Mouse (Mus musculus): Measurements from ENCODE around the gene Fgfr2. TPM values are rescaled to one million over a fixed set of nuclear protein-coding genes. Genes with fewer than 3 reads are reported as not detected.

Fgfr2 gene
- total and polyA plus RNA-seq, 2 experiments from 2014 or later: 17.1 to 47.6 TPM

- TF ChIP-seq CTCF (IDR thresholded peaks at IDR 0.05; ENCODE audit: low read depth): no peak
- WGBS: 75% methylated on average over 8 of the region's 8 CpGs
- ATAC-seq: no peak
- H3K9ac ChIP-seq: no peak overlapping the region
- no peaks in the 10 kb centered on the region for H3K4me1 ChIP-seq (ENCODE audit: insufficient read depth)
- H3K4me2 ChIP-seq (ENCODE audit: low read depth): no peak overlapping the region
- H3K9me3 ChIP-seq (ENCODE audit: low read length): no peaks in the 10 kb centered on the region
- H3K36me3 ChIP-seq (ENCODE audit: insufficient read depth): no peaks in the 10 kb centered on the region
- no peaks in the 10 kb centered on the region for H3K27me3 ChIP-seq (ENCODE audit: insufficient read depth, low read length)
- H3K27ac ChIP-seq (ENCODE audit: low read depth, low read length): no peak overlapping the region
- DNase-seq: no peak
- no peak overlapping the region for H3K4me3 ChIP-seq (ENCODE audit: low read depth, low read length)
Measured at GRCm38 (mm10) chr7:132304424-132305085, 818.6 kb downstream of the Fgfr2 start.

GRCm38 (mm10) chr7:132303988-132304387 is 819.2 kb downstream of the Fgfr2 start:
- no peak overlapping the region for H3K4me3 ChIP-seq (ENCODE audit: low read depth, low read length)
- H3K27me3 ChIP-seq (ENCODE audit: insufficient read depth, low read length): no peaks in the 10 kb centered on the region
- H3K9ac ChIP-seq: no peak overlapping the region
- no peaks in the 10 kb centered on the region for H3K36me3 ChIP-seq (ENCODE audit: insufficient read depth)
- DNase-seq (no peak), ATAC-seq (no peak)
- no peaks in the 10 kb centered on the region for H3K9me3 ChIP-seq (ENCODE audit: low read length)
- WGBS: 81% methylated on average over 7 of the region's 7 CpGs
- TF ChIP-seq CTCF (IDR thresholded peaks at IDR 0.05; ENCODE audit: low read depth): no peak
- H3K4me1 ChIP-seq (ENCODE audit: insufficient read depth): no peaks in the 10 kb centered on the region
- no peak overlapping the region for H3K4me2 ChIP-seq (ENCODE audit: low read depth)
- H3K27ac ChIP-seq (ENCODE audit: low read depth, low read length): no peak overlapping the region

GRCm38 (mm10) chr7:132302508-132303241 is 820.5 kb downstream of the Fgfr2 start:
- WGBS: 78% methylated on average over 8 of the region's 8 CpGs
- no peaks in the 10 kb centered on the region for H3K4me1 ChIP-seq (ENCODE audit: insufficient read depth)
- H3K9ac ChIP-seq: no peak overlapping the region

GRCm38 (mm10) chr7:132299661-132300210 is 823.4 kb downstream of the Fgfr2 start:
- Histone ChIP-seq H3K4me3 (ENCODE audit: low read depth, low read length) (no peak overlapping the region), H3K27ac (ENCODE audit: low read depth, low read length) (no peak overlapping the region), H3K27me3 (ENCODE audit: insufficient read depth, low read length) (no peaks in the 10 kb centered on the region), H3K36me3 (ENCODE audit: insufficient read depth) (no peaks in the 10 kb centered on the region), H3K9ac (no peak overlapping the region), H3K9me3 (ENCODE audit: low read length) (no peaks in the 10 kb centered on the region), H3K4me2 (ENCODE audit: low read depth) (no peak overlapping the region), H3K4me1 (ENCODE audit: insufficient read depth) (no peaks in the 10 kb centered on the region)
- ATAC-seq: no peak
- 66% methylated on average over 5 of the region's 5 CpGs for WGBS
- TF ChIP-seq CTCF (IDR thresholded peaks at IDR 0.05; ENCODE audit: low read depth): no peak
- no peak for DNase-seq

More at GRCm38 (mm10) chr7:132302508-132303241, 820.5 kb downstream of the Fgfr2 start:
- Histone ChIP-seq H3K4me3 (ENCODE audit: low read depth, low read length) (no peak overlapping the region), H3K36me3 (ENCODE audit: insufficient read depth) (no peaks in the 10 kb centered on the region), H3K27ac (ENCODE audit: low read depth, low read length) (no peak overlapping the region), H3K9me3 (ENCODE audit: low read length) (no peaks in the 10 kb centered on the region), H3K4me2 (ENCODE audit: low read depth) (no peak overlapping the region), H3K27me3 (ENCODE audit: insufficient read depth, low read length) (no peaks in the 10 kb centered on the region)
- TF ChIP-seq CTCF (IDR thresholded peaks at IDR 0.05; ENCODE audit: low read depth): no peak
- ATAC-seq (no peak), DNase-seq (no peak)

- H3K27ac ChIP-seq (ENCODE audit: low read depth, low read length): no peak overlapping the region
- H3K4me3 ChIP-seq (ENCODE audit: low read depth, low read length): no peak overlapping the region
- no peaks in the 10 kb centered on the region for H3K4me1 ChIP-seq (ENCODE audit: insufficient read depth)
- 89% methylated on average over 7 of the region's 7 CpGs for WGBS
- H3K27me3 ChIP-seq (ENCODE audit: insufficient read depth, low read length): no peaks in the 10 kb centered on the region
- H3K9ac ChIP-seq: no peak overlapping the region
- ATAC-seq (no peak), DNase-seq (no peak)
- no peaks in the 10 kb centered on the region for H3K36me3 ChIP-seq (ENCODE audit: insufficient read depth)
- H3K4me2 ChIP-seq (ENCODE audit: low read depth): no peak overlapping the region
- no peak for TF ChIP-seq CTCF (IDR thresholded peaks at IDR 0.05; ENCODE audit: low read depth)
- H3K9me3 ChIP-seq (ENCODE audit: low read length): no peaks in the 10 kb centered on the region
Measured at GRCm38 (mm10) chr7:132298412-132298990, 824.6 kb downstream of the Fgfr2 start.

- H3K27ac ChIP-seq (ENCODE audit: low read depth, low read length): no peak overlapping the region
- no peak for TF ChIP-seq CTCF (IDR thresholded peaks at IDR 0.05; ENCODE audit: low read depth)
- ATAC-seq: no peak
- H3K4me1 ChIP-seq (ENCODE audit: insufficient read depth): no peaks in the 10 kb centered on the region
- no peak overlapping the region for H3K4me3 ChIP-seq (ENCODE audit: low read depth, low read length)
- H3K27me3 ChIP-seq (ENCODE audit: insufficient read depth, low read length): no peaks in the 10 kb centered on the region
- H3K36me3 ChIP-seq (ENCODE audit: insufficient read depth): no peaks in the 10 kb centered on the region
- no peak overlapping the region for H3K9ac ChIP-seq
- 77% methylated on average over 4 of the region's 4 CpGs for WGBS
- H3K4me2 ChIP-seq (ENCODE audit: low read depth): no peak overlapping the region
- H3K9me3 ChIP-seq (ENCODE audit: low read length): no peaks in the 10 kb centered on the region
- DNase-seq: no peak
Measured at GRCm38 (mm10) chr7:132296661-132297443, 826.3 kb downstream of the Fgfr2 start.

All from forebrain, postnatal 0 days (tissue).